Mouse (Mus musculus) retina, adult 2 months (tissue): ENCODE data around the gene Clec1a.
"Not testable (repeated sequence)": the region's sequence is repeated elsewhere in the genome, so short reads cannot be mapped to it uniquely, and the experiment has no call there.

ENCODE experiments used
- DNase-seq: peaks from one replicate; pipeline ENCODE4 v3.0.0-alpha.2; 2012; ENCODE audit warnings: low read depth, low spot score

Clec1a gene

DNA sequence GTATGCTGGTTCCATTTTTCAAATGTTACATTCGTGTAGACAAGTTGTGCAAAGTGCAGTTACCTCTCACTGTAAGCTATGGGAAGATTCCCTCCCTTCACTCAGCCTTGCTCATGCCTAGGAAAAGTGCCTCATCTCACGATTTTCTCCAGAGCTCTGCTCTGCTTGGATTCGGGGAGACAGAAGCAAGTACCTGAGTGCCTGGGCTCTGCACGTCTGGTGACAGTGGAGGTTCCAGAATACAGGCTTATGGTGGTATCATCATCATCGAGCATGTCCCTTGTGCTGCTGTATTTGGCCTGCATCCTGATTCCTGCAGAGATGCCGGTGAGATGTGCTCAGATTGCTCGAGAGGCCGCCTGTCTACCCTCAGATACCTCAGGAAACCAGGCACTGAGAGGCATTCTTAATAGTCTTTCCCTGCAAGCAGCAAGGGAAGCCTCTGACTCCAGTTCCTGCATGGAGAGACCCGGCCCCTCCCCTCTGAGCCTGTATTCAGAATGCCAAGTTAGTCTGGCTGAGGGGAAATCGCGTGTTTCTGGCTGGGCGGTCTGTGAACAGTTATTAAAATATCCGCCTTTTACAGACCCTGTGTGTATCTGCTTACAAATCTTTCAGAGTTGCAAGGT, at the start of gene Clec1a:
Gene Clec1a, minus strand, starts transcription at position 590 of the 629 bp plus-strand sequence.
- no peak for DNase-seq

DNA sequence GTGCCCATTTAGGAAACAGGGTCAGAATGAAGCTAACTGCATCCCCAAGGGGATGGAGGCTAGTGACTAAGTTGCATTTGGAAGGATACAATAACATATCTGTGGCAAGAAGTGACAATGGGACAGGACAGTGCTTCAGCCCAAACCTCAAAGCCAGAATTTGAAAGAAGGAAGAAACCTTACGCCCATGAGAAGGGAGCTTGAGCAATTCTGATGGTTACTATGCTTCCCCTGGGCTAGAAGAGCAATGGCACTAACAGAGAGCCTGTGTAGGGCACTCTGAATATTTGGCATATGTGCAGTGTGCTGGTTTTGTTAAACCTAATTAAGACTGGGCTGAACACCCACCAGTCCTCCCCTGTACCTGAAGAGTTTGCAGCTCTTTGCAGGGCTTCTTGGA, 47.7 kb upstream of the Clec1a start:
- not testable (repeated sequence) for DNase-seq

DNA sequence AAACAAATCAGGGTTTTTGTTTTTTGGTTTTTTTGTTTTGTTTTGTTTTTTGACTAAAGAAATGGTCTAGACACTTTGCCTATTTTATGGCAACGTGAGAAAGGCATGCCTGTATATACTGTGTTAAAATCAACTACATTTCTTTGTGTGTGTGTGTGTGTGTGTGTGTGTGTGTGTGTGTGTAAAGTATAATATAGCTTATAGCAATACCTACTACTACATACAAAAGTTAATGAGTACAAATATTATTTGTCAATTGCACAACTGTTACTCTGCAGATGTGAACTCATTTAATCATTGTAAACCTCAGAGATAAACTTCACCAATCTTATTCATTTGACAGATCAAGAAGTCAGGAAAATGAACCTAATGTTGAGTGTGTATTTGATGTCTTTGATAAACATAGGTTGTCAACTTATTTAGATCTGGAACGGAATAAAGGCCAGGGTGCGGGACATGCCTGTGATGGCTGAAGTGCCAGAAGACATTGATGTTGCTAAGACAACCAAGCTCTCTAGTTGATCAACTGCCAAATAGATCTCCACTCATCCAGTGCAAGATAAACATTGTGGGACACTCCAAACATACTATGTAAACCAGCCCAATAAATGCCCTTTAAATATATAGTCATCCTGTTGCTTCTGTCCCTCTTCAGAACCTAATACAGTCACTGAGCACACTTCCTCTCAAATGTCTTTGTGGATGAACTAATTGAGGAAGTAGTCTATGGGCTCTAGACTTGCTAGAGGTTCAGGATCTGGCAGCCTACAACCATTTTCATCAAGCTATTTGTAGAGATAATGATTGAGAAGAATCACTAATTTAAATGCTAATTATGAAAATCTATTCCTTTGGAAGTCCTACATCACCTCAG, 45.8 kb upstream of the Clec1a start:
- no peak for DNase-seq

DNA sequence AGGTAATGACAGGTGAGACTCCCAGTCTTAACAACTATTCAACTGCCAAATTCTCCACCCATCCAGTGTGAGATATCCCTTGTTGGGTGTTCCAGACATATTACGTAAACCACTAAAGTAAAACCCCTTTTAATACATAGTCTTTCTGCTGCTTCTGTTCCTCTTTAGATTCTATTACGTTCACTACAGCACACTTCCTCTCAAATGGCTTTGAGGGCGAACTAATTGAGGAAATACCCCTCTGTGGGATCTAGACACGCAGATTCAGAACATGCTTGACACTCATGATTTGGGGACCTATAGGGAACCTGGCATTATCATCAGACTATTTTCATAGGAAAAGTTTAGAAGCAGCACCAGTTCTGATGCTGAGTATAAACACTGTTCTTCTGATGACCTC, 43.1 kb upstream of the Clec1a start:
- DNase-seq = no peak

DNA sequence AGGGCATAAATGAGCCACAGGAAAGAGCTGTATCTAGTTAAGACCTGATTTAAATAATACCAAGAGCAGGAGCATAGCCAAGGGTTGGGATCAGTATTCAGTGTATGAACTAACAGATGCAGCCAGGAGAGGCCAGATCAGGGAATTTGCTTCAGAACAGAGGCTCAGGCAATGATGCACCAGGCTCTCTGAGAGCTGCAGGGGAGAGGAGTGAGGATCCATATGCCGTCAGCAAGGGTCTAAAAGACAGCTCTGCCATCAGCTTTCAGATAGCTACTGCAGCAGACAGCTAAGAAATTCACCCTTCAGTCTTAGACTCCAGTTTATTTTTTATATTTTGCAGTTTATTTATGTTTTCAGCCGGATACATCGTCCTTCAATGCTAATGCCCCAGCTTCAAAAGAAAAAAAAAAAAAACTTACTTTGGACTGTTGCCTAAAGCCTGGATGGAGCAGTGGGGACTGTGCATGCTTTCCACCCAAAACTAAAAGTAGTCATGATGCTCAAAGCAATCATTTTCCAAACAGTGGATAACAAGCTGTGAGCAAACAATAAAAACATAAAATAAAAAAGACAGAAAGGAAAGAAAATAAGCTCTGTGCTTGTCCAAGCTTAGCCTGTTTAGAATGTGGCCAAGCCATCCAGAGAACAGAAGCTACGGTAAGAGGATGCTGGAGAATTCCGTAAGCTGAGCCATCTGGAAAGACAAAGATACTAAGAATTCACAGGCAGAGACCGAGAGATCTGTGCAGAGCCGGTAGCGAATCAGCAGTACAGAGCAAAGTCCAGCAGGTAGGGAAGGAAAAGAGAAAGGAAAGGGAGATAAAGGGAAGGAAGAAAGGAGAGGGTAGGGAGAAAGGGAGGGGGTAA, 28.5 kb upstream of the Clec1a start:
- DNase-seq = peak; percentile 20

DNA sequence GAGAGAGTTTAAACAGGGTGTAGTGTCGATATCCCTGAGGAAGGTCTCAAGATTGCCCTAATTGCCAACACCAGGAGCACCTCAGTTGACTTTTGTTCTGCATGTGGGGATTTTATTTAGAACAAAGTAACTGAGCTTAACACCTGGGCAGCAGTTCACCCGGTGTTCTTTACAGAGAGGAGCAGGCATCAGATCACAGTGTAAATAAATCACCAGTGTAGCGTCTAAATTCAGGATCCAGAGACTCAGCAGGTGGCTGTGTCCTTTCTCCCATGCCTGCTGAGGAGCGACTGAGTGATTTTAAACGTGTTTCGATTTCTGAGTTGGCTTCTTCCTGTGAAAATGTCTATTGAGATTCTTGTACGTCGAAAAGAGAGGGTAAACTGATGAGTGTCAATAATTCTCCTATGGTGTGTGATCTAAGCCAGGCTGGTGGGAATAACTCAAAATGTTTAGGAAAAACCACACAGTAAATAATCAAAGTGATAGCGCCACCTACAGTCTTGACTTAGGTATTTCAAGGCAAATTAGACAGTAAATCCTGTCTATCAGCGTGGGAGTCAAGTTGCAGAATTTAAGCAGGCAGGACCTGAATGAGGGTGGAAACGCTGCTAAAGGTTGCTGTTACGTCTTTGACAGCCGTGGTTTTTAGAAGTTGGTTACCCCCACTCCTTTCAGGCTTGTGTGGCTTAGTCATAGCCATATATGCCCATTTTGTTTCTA, 24.8 kb upstream of the Clec1a start:
- DNase-seq = no peak

DNA sequence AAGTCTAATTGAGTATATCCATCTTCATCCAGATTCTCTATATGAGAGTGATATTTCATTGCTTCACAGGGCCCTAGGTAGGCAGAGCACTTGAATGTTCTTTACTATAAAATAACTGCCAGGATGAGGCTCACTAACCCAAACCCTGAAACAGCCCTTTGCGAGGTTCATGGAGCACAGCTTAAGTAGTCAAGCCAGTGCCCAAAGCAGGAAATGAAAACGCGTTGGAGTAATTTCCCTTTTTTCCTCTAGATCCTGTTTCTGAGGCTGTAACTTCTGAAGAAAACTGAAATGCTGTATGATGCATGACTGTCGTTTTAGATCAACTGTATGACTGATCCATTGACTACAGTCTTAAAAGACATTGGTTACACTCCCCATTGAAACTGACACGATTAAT, 20.8 kb upstream of the Clec1a start:
- no peak for DNase-seq

DNA sequence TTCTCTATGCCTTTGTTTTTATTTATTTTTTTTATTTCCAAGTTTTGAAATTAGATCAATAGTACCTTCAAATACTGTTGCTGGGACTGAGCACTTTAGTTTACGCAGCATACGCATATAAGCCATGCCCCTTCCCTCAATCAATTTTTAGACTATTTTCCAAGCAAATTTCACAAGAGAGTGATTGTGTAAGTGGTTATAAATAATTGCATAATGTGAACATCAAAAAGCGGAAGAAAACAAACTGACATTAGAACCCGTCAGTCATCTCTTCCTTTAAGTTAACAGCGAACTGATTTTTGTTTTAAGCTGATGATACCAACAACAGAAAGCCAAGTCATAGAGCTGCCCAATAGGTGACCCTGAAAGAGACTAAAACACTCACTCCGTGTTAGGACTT, 19.6 kb upstream of the Clec1a start:
- DNase-seq = no peak

DNA sequence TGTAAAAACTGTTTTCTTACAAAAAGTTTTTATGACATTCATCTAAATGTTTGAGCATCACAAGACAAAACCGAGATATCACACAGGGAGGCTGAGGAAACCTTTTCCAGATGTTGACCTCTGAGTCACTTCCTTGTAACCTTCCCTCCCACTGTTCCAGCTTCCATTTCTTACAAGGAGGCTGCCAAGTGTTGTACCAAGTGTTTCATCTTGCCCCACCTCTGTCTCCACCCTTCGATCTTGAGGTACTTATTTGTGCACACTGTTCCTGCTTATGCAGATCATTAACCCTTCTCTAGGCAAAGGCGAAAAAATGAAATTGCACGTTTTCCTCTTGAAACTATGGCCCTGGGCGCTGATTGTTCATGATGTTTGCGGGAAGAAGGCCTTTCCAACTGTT, 2.1 kb downstream of the Clec1a start:
- no peak for DNase-seq

DNA sequence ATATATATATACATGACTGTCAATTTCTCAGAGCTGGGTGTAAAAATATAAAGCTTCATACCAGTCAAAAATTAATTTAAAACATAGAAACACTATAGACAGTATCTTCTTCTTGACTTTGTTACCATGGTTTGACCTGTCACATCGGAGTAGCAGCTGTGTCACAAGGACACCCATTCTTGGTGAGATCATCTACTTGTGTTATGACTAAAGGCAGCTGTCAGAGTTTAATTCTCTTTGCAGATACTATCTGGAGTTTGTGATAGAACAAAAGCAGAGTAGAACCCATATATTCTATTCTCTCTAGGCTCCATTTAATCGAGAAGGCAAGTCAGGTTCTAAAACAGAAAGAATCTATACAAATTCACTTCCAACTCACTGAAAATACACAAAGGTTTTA, 13.8 kb downstream of the Clec1a start:
- no peak for DNase-seq

DNA sequence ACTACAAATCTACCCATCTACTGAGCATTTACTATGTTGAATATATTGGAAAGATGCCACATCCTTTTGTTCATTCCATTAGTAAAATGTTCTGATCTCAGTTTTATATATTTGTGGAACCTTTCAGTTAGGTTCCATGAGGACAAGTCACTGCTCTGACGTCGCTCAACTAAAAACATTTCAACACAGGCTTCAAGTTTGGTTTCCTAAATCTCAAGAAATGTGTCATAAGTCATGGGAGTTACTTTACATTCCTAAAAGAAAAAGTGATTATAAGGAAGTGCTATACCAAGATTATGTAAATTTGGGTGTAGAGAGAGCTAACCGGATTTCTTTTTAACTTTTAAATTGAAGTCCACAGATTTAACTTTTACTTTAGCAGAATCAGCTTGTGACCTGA, 15.8 kb downstream of the Clec1a start:
- no peak for DNase-seq

DNA sequence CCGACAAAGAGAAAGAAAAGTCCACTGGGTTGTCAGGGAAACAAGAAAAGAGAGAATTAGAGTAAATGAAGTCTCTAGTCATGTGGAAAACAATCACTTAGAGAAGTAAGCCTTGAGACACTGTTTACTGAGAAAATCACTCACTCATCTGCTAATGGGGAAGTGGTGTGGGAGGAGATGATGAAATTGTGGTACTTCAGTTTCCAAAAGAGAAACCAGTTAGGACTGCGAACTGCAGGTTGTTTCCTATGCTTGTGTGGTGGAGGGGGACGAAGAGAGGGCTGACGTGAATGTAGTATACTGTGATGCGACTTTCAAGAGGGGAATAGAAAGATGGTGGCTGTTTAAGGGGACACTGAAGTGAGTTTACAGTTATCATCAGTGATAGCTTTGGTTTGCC, 17.6 kb downstream of the Clec1a start:
- no peak for DNase-seq

DNA sequence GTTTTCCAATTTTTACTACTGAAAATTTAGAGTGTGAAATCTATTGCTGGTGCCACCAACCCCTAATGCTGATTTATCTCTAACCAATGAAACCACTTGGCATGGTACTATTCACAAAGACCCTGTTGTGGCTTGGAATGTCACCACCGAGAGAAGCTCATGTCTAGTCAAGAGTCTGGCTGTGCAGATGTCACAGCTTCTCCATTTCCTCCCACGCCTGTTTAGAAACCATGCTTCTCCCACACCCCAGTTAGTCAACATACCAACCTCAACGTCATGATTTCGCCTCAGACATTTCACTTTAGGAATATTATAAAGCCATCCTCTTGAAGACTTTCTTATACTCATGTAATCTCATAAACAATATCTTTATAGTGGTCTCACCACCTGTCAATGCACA, 24.5 kb downstream of the Clec1a start:
- DNase-seq = no peak

DNA sequence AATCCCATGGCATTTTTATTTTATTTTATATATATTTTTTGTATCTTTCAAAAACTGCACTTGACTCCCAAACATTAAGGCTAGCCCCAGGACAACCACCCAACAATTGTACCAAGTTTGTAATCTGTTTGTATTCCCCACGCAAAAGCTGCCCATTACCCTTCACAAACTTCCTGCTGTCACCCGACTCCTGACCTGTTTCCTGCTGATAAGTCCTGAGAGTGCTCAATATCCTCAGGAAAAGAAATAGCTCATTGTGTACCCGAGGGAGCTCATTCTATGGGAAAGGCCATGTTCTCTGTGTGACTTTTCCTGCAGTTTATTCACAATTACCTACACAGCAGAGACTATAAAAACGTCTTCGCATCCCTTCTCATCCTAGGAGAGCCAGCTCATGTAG, 26.0 kb downstream of the Clec1a start:
- no peak for DNase-seq

DNA sequence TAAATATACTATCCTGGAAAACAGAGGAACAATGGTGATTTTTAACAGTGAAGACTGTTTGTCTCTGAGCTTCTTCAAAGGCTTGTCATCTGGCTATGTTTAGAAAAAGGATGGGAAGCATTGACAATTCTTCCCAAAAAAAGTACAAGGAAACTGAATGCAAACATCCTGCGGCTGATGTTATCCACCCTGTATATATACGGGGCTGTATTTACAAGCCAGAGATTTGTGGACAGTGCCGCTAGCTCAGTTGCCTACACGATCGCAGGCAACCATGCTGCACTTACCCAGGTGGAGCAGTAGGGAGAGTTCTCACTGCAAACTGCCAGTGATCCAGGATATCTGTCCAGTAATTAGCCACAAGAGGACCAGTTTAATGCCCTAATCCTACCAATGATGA, 26.6 kb downstream of the Clec1a start:
- DNase-seq = no peak

DNA sequence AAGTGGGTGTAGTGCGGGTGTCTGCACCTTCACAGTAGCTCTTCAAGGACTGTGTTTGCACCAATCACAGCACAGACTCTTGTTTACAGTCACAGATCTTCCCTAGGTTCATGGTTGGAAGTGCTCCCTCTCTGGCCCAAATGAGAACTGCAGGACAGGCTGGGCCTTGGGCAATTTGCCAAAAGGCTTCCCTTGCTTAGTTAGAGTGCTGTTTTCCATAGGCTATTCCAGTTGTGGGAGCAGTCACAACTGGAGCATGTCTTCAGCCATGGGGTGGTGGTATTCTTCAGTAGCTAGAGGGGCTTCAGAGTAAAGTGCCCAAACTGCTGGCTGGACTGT, 28.1 kb downstream of the Clec1a start:
- peak; percentile 34 for DNase-seq

DNA sequence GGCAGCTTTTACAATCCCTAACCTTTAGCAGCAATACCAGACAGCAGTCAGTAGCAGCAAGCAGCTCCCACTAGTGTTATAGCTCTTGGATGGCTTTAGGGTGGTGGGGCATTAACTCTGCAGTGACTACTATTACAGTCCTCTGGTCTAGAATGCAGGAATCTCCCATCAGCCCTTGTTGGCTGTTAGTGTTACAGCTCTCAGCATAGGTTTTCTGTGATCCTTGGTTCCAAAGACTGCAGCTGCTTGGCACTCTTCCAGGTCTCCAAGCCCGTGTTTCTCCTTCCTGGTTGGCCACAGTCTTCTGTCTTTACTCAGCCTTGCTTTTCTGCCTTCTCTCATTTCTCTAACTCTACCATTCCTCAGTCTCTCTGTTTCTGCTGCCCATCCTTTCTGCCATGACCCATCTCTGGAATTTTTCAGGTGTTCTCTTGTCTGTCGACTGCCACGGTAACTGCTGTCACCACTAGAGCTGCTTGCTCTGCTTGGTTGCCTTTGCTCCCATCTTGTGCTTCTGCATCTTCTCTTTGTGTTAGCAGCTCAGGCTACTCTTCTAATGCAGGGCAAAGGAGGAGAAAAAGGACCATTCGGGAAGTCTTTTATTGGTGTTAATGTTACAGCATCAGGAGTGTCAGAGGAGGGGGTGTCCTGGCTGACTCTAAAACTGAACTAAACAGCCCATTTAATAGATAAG, 28.6 kb downstream of the Clec1a start:
- DNase-seq = no peak

DNA sequence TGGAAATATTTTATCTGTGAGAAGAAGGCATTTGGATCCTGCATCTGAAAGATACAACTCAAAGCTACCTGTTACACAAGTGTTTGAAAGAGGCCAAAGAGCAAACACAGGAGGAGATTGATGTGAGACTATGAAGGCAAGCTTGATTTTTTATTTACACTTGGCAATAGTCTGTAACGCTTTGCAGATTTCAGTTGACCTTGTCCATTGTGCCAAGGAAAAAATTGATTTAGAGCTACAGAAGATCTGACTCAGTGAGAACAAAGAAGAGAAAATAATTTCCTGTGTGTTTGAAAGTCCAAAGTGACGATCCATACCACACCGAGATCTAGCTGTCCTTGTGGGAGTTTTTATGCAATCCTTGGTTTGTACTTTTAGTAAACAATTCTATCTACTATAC, 29.5 kb downstream of the Clec1a start:
- DNase-seq = no peak

DNA sequence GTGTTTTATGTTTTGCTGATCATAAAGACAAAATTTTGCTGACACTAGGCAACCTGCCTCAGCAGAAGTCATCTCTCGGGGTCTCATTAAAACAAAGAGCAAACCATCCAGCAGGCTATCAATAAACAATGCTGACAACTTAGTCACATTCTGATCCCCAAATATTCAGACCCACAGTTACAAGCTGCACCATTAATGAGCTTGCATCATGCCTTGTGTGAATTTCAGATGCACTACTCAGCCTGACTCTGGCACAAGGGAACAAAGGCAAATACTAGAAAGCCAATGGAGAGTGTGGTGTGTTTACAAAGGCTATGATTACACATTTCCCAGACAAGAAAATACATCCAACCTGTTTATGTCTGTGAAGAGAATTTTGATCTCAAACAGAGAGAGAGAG, 37.6 kb downstream of the Clec1a start:
- DNase-seq = no peak

DNA sequence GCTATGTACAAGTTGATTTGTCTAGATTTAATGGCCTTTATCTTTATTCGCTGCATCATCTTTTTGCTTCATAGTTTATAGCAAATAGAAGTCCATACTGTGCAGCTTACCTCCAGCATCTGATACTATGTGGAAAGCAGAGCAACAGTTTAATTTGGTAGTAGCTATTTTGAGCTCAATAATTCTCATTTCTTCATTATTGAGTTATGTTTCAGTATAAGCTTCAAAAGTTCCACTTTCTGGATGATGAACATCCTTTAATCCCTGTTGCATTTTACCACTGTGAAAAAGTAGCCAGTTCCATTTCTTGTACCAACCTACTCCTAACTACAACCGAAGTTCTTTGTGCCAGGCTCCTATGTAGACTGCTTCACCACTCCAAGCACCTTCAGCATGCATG, 43.2 kb downstream of the Clec1a start, which contains the start of gene Clec9a:
Gene Clec9a, plus strand, starts transcription at position 301 of the 400 bp plus-strand sequence.
- no peak for DNase-seq

DNA sequence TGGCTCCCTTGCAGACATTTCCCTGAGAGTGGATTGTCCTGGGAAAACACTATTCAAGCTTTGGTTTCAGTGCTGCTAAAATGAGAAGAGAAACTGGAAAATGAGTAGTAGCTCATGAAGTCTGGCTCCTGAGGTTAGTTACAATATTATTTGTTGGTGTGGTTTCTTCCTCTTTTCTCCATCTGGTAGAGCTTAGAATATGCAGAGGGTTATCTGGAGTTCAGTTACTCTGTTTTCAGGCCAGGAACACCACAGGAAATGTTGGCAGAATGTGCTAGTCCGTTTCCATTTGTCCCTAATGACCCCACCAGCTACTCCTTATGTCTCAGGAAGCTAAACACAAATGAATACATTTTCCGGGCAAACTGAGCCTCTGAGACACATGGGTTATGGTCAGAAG, 44.5 kb downstream of the Clec1a start:
- no peak for DNase-seq
